Mouse (Mus musculus): ENCODE results near the gene Pip5k1b.

Gene Pip5k1b

DNA sequence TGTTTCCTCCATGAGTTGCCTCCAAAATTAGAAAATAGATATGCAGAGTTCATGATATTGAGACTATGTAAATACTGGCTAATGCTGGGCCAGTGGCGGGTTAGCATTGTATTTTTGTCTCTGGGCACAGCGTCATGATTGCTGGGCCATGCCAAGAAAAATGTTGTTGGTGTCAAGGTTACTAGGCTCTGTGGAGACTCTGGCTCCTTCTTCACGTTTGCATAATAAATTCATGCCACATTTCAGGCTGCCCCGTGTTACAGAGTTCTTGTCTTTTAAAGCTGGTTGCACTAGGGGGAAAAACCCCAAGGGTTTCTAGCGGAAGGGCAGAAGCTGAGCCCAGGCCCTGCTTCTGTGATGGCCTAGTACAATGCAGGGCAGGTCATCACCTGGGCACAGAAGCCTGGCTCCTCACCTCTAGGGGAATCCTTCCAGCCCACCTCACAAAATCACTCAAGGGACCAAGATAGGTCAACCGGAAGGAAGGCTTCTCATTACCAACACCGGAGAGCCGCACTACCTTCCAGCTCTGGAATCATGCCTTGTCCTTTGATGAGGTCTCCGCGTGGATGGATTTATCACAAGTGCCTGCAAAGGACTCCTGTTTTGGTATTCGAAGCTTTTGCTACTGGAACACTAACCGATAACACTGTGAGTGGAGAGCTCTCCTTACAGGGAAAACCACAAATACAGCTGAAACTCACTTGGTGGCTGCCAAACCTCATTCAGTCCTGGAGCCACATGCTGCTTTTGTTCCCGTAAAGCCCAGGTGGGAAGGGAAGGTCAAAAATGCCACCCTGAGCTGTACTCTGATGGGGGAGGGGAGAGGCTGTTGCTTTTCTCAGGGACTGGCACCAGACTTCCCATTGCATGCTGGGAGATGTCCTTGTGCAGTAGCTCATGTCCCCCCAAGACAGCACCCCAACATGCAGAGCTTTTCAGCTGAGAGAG is 248.1 kb downstream of the Pip5k1b start:
- no peak for DNase-seq (ENCODE audit: inconsistent ontology term)

DNA sequence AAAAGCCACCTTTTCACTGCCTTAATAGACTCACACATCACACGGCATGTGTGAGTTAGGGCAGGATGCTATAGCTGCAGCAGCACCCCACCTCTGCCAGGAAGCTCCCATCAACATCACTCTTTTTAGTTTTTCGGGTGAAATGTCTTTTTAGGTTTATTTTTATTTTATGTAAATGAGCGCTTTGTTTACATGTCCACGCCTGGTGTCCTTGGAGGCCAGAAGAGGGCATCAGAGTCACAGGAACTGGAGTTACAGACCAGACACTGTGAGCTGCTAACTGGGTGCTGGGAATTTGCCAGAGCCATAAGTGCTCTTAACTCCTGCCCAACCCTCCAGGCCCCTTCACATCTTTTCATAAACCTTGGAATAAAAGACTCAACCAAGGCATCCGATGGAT is 249.3 kb downstream of the Pip5k1b start:
- no peak for DNase-seq (ENCODE audit: inconsistent ontology term)

DNA sequence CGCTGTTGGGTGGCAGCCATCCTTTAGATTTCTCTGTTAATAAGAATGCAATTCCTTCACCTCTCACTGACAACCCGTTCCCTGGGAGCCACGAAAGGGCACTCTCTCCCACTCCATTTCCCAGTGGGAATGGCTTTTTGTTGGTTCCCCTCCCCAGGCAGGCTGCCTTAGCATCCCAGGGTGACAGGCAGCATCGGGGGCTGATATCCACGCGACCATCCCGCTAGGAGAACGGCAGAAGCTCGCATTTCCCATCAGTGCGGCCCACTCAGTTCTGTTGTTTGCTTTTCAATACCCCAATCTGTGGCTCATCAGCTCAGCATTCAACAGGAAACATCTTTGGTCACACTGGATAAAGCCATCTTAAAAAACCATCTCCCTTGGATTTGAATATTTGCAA is 253.5 kb downstream of the Pip5k1b start:
- DNase-seq (ENCODE audit: inconsistent ontology term) = no peak

DNA sequence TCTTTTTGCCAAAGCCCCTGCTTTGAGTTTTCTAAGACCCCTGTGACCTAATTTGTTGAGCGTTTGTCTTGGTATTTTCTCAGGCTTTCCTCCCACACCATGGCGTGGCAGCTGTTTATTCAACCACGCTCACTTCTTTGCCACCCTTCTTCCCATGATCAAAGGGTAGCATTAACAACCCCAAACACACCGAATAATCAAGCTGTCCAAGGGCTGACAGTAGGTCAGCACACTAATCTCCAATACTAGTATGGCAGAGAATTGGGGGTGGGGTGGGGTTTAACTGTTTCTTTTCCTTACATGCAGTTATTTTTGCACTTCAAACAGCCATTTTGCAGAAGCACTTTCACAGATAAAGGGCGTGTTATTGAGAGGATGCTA is 253.9 kb downstream of the Pip5k1b start:
- DNase-seq (ENCODE audit: inconsistent ontology term) = no peak

DNA sequence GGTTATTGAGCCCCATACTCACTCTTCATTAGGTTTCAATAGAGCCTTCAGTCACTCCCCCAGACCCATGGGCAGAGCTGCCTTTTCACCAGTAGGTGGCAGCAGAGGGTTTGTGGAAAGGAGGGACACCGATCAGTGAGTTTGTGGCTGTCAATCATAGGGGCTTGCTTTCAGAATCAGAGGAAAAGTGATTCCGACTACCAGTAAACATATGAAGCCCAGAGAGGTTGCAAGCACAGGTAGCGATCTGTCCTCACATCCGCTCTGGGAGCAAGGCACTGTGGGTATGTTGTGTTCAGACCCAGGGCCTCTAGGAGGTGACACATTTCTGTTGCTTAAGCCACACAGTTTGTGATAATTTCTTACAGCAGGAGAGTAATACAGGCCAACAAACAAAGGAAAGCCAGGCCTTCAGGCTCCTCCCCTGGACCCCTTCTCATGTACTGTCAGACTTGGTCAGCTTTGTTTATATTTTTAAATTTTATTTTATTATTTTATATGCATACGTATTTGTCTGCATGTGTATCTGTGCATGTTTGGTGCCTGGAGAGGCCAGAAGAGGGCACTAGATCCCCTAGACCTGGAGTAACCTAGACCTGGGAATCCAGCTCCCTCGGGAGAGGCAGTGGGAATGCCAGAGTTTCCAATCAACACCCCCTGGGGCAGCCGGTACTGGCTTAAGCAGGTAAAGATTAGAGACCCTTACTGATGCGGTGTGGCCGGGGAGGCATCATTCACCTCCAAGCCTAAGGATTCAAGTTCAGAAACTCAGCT is 254.5 kb downstream of the Pip5k1b start:
- DNase-seq (ENCODE audit: inconsistent ontology term) = peak; percentile 74

DNA sequence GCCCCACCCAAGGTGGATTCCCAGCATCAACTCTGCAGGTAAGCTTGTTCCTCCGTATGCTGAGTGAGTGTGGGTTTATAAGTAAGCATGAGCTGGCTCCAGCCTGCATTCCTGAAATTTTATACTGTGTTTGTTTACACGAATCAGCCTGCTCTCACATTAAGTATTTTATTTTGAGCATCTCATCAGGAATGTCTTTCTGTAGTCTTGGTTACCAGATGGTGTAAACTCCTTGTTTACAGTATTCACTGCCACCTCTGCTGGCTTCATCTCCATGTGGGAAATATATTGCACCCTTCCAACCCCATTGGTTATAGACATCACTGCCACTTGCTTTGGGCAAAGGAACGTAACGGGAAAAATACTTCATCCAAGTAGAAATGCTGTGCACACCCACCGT is 262.1 kb downstream of the Pip5k1b start:
- peak; percentile 39 for DNase-seq (ENCODE audit: inconsistent ontology term)

DNA sequence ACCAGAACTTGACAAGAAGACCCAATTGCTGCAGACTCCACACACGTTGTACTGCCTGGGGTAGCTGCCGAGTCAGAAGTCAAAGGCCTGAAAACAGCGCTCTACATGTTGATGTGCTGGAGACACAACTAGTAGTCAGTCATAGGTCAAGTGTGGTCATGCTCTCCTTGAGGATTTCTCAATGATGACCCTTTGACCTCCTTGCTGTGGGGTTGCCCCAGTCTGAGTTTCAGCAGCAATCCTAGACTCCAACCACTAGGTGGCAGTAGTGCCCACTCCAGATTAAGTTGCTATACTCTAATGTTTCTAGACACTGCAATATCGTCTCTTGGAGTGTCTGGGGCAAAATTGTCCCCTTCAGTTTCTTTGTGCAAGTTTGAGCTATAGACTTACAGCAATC is 271.5 kb downstream of the Pip5k1b start:
- DNase-seq (ENCODE audit: inconsistent ontology term) = peak; percentile 36

DNA sequence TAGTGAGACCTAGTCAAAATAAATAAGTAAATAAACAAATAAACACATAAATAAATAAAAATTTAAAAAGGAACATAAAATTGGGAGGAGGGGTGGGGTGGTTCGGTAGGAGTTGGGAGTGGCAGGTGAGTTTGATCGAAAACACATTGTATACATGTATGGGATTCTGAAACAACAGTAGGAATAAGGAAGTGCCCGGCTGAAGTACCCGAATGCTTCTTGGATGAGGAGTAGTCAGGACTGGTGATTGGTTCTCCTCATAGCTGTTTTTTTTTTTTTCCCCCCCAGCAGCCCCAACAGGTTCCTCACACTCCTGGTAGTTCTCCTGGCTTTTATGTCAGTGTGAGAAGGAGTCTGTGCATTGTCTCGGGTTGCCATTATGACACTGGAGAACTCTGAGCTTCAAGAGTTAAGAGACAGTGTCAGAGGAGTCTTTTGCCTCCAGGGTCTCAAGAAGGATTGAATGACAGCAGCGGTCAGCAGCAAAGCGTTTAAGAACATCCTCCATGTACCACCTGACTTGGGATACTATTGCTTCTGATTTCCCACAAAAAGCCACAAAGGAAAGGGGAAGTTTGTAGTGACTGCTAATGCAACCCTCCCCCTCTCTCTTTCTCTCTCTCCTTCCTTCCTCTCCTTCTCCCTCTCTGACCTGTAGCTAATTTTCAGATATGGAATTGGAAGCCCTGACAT is 274.2 kb downstream of the Pip5k1b start:
- no peak for DNase-seq (ENCODE audit: inconsistent ontology term)

DNA sequence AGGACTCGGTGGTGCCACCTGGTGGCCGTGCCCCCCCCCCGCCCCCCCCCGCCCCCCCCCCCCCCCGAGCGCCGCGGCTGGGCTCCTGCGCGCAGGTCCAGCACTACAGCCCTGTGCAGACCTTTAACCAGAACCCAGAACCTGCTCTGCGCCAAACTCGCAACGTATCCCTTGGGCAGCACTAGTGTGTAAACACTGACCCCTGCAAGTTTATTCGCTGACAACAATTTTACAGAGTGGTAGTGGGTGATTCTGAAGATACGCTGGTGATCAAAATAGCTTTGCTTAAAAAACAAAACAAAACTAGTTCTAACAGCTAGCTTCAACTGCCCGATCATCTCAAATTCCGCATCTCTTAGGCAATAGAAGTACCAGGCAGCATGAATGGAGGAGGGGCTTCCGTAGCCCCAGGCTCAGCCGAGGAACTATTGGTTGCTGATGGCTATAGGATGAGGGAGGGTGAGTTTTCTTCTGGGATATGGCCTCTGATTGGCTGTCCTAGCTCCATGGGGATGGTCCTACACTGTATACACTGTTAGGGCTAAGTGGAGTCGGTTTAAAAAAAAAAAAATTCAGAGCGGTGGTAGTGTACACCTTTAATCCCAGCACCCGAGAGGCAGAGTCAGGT is 275.0 kb downstream of the Pip5k1b start, which contains the start of gene Fxn:
Gene Fxn, minus strand, starts transcription at position 5 of the 628 bp plus-strand sequence.
- DNase-seq (ENCODE audit: inconsistent ontology term) = no peak

DNA sequence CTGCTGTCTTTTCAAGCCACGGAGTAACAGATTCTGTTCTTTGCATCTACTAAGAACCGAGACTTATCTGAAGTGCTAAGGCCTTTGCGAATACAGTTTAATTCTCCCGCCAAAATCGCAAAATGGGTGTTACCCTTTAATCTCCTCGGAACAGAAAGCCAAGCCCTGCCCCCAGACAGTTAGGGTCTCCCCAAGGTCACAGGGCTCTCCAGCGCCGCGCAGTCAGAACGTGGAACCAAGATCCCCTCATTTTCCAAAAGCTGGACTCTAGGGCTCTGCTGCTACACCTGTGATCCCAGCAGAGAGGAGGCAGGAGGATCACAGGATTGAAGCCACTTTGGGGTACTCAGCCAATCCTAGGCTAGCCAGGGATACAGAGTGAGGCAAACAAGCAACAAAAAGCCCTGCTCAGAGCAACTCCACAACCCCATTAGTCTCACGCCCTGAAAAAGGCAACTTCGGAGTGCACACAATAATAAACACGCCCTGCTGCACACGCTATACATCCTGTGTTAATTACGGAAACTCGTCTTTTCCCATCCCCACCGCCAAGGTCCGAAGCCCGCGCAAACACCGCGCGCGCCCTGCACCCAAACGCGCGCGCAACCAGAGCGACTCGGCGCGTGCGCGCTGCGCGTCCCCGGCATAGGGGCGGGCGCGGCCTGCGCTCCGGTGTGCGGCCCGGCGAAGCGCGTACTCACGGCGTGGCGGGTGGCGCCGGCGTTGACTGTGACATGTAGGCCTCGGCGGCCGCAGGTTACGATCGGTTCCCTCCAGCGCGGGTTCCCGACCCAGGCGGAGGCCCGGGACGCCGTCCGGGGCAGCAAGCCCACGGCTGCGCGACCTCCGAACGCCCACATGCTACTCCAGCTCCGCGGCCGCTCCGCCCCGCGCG is 275.7 kb downstream of the Pip5k1b start:
- peak; percentile 91 for DNase-seq (ENCODE audit: inconsistent ontology term)

DNA sequence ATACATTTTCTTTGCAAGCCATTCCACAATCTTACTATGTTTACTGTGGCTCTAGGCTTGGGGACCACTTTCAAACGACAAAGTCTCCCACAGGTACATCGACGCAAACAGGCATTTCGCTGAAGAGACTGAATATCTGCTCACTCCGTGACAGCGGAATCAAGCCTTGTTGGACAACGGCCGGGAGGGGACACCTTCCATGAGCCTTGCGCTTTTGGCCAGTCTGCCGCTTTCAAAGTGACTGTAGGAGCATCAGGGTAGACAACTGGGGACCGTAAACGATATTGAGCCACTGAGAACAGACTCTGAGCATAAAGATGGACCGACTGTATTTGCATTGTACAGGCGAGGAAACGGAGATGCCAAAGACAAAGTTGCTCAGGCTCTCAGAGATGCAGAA is 276.8 kb downstream of the Pip5k1b start:
- DNase-seq (ENCODE audit: inconsistent ontology term) = no peak

DNA sequence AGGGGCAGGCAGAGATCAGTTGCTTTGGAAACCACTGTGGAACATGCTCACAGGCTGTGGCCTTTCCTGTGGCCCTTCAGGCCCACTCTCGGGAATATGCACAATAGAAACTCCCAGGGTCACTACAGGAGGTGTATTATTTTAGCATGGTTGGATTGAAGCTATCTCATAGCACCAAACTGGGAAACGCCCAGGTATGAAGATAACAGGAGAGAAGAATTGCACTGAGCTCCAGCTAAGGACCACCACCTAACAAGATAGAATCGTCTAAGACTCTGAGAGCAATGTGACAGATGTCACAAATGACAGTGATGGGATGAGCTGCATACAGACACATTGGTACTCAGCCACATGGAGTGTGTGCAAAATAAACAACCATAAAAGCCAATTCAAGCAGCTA is 281.4 kb downstream of the Pip5k1b start:
- no peak for DNase-seq (ENCODE audit: inconsistent ontology term)

DNA sequence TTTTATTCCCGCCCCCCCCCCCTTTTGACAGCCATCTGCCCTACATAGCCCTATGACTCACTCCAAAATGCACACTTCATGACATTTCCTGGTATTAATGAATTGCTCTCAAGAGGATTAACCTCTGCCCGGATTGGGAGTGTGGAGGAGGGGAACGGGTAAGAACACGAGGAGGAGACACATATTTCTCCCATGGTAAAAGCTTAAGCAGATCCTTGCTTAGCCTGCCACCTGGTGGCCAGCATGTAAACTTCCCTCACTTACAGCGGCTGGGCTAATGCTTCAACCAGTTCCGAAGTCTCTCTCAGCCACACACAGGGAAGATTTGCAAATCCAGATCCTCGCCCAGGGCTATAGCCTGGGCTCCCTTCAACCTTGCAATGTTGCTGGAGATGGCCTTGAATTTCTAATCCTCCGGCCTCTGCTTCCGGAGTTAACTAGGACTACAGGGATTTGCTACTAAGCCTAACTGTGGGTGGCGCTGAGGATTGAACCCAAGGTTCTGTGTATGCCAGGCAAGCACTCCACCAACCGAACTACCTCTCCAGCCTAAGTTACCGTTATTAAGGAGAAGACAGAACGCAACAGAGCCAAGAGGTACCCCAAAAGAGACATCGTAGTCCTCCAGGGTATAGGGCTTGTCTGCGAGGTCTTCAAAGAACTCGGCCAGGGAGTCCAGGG is 283.8 kb downstream of the Pip5k1b start:
- peak; percentile 86 for DNase-seq (ENCODE audit: inconsistent ontology term)

DNA sequence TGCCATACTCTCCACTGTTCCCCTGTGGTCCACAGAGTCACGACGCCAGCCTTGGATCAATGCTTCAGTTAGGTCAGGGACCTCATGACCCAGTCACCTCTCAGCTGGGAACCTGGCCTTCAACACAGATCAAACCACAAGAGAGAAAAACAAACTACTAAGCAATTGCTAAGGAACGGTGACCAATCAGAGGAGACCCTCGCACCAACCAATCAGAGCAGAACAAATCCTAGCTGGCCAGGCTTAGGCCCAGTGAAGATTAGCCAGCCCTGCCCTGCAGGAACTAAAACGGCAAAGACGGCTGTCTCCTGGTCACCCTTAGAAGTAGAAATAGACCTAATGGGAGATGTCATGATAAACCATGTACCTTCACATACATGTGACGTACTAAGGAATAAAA is 284.3 kb downstream of the Pip5k1b start:
- DNase-seq (ENCODE audit: inconsistent ontology term) = no peak

DNA sequence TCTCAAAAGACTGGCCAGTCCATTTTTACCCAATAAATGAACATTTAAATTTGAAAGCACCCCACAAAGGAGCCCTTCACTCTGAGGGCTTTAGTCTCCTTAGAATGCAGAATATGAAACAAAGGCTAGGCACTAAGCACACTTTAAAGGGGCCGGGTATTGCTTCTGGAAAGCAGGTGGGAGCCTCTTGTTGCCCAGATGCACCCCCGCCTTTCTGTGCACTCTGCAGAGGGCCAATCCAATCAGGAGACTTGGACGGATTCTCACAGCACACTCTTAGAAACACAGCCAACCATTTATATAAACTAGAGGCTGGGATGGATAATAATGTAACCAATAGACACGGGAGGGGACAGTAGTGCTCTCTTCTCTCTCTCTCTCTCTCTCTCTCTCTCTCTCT is 287.1 kb downstream of the Pip5k1b start:
- no peak for DNase-seq (ENCODE audit: inconsistent ontology term)

DNA sequence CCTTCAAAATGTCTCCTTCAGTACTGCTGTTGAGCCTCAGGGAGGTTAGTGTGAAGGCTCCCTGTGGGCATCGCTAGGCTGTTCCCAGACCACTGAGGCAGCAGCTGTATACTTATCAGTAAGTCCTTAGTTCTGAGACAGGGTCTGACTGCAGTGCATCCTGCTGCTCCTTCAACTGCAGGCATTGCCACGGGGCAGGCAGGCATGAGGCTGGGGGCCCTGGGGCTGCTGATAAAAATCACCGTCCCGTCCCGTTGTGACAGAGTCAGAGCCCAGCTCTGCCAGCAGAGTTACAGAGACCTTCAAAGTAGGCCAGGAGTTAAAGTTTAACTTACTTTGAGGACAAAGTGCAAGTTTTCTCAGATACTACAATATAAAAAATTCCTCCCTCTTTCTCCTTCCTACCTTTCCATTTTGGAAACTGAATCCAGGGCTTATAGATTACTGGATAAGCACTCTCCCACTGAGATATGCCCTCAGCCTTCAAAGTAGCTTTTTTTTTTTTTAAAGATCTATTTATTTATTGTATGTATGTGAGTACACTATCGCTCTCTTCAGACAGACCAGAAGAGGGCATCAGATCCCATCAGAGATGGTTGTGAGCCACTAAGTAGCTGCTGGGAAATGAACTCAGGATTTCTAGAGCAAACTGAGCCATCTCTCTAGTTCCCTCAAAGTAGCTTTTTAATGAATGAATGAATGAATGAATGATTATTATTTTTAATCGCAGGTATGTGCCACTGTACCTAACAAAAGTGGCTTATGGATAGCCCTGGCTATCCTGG is 289.4 kb downstream of the Pip5k1b start:
- no peak for DNase-seq (ENCODE audit: inconsistent ontology term)

DNA sequence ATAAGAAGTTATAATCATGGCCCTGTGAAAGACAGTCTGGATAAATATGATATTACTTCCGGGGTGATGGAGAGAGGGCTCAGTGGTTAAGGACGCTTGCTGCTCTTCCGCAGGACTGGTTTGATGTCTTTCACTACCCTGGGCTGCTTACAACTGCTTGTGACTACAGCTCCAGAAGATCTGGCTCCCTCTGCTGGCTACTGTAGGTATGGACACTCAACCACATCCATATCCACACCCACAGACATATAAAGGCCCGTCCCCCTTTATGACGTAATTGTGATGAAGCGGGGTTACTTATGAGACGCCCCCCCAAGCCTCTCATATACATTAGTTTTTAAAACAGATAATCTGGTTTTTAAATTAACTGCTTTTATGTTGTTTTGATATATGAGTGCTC is 290.7 kb downstream of the Pip5k1b start:
- peak; percentile 62 for DNase-seq (ENCODE audit: inconsistent ontology term)

DNA sequence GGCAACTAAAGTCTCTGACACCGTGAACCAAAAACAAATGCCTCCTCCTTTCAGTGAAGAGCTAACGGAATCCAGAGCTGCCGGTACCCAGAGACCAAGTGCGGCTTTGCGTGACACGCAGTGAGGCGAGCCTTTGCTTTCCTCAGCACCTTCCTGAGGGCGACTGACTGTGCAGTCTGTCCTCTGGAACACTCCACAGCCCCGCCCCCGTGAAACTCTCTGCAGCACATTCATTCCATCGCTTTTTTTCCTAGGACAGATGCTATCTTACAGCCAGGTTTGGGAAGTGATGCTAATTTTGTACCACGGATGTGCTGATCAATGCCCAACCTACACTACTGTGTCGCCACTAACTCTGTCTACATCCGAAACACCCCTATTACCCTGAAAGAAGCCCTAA is 292.9 kb downstream of the Pip5k1b start:
- no peak for DNase-seq (ENCODE audit: inconsistent ontology term)
